Mouse (Mus musculus) kidney, adult 18-20 months (tissue): Measurements from ENCODE around the gene Galnt7.
"Not testable (repeated sequence)": the region's sequence is repeated elsewhere in the genome, so short reads cannot be mapped to it uniquely, and the experiment has no call there.

Source experiments
- DNase-seq: peaks from one replicate; pipeline ENCODE4 v3.0.0; 2021

Gene Galnt7

DNA sequence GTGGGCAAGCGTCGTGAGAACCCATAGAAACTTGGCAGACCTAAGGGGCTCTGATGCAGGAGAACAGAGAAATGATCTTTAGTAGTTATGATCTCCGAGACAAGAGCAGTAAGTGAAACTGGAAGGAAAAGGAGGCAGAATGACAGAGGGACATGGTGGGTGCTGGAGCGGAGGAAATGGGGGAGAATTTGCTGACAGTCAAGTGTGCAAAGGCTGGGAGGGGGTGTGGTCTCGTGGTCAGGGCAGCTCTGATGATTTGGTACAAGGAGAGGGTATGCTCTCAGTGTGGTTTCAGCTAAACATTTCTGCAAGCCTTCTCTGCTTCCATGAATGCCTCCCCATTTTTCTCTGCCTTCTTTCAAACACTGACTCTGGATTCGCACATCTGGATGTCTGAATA is 116.7 kb downstream of the Galnt7 start:
- DNase-seq = no peak

DNA sequence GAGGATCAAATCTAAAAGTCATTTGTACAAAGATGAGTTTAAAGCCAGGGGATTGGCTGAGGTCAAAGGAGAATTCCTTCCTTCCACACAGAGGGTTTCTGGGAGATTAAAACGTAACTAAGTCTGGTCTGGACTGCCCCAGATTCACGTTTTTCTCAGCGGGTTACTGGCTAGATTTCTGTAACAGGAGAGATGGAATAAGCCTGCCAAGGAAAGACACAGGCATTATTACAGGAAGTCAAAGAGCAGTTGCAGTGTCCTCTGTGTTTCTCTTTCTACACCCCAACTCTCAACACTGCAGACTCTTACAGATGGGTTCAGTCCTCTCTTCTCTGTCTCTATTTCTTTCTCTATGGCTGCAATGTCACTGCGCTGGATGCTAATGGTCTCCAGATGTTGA is 118.3 kb downstream of the Galnt7 start:
- DNase-seq = no peak

DNA sequence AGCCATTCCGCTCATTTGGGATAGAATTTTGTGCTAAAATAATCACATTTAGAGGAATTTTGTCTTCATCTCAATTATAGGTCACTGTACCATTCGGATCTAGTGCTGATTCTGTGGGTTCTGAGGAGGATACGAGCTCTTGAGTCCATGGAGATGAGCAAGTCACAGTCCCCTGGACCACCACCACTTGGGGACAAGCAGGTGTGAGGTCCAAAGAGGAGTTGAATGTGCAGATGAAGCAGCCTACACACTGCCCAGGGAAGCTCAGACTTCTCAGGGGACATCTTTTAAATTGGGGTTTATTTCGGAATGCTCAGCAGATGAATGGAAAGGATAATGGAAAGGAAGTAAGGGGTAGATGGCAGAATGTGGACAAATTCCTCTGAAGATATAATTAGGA is 119.7 kb downstream of the Galnt7 start:
- DNase-seq = no peak

DNA sequence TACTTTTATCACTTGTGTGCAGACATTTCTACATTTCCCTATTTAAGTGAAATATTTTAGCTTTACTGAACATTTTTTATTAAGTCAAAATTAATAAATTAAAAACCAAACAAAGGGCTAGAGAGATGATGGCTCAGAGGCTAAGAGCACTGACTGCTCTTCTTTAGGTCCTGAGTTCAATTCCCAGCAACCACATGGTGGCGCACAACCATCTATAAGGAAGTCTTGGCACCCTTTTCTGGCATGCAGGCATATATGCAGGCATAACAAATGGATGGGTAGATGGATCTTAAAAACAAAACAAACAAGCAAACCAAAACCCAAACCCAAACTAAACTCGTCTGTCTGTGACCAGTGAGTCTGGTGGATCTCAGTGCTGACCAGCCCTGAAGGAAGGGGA is 120.6 kb downstream of the Galnt7 start:
- DNase-seq = no peak

DNA sequence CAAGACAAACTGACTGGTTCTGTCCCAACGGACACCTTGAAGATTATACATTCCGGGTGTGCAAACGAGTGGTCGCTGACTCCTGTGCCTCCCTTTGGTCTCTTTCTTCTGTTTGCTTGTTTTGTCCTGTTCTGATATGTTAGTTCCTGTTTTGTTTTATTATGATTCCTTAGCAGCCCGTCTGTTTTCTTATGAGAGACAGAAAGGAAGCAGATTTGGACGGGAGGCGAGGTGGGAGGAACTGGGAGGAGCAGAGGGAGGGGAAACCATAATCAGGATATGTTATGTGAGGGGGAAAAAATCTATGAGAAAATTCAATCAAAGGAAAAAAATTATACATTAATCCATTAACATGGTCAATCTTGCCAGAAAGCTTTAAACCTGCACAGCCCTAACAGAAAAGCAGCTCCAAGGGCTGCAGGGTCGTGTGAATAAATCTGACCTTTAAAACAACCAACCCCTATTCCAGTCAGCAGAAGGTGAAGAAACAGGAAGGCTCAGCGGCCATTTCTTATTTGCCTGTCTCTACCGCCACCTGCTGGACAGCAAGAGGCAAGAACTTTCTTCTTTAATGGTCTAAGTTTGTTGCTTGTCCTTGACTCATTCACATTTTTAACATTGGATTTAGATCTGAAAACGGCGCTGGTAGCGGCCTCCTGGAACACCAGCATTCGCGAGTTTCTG is 122.0 kb downstream of the Galnt7 start:
- peak; percentile 87 for DNase-seq

DNA sequence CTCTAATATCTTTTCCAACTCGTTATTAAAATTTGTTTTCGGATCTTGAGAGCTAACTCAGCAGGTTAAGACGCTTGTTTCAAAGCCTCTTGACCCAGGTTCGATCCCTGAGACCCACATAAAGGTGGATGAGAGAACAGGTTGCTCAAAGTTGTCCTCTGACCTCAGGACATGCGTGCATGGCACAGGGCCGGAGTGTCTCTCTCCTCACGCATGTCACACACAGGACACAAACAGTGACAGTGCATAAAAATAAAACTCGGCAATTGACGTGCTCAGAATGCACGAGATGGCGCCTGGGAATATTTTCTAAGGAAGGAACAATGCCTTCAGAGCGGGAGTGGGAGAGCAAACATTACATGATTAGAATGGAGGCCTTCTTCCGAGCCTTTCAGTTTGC is 122.6 kb downstream of the Galnt7 start:
- DNase-seq = peak; percentile 7

DNA sequence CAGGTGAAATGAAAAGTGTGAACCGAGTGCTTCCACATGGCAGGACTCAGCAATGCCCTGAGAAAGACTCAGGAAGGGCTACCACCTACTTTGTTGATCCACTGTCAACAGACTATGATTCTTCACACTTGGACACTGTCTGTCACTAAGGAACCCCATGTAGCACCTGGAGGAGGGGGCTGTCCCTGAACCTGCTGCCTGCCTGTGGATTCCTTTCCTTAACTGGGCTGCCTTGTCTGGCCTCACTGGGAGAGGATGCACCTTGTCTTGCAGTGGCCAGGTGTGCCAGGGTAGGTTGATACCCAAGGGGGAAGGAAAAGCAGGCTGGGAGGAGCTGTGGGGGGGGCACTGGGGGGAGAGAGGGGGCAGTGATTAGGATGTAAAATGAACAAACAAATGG is 124.8 kb downstream of the Galnt7 start:
- no peak for DNase-seq

DNA sequence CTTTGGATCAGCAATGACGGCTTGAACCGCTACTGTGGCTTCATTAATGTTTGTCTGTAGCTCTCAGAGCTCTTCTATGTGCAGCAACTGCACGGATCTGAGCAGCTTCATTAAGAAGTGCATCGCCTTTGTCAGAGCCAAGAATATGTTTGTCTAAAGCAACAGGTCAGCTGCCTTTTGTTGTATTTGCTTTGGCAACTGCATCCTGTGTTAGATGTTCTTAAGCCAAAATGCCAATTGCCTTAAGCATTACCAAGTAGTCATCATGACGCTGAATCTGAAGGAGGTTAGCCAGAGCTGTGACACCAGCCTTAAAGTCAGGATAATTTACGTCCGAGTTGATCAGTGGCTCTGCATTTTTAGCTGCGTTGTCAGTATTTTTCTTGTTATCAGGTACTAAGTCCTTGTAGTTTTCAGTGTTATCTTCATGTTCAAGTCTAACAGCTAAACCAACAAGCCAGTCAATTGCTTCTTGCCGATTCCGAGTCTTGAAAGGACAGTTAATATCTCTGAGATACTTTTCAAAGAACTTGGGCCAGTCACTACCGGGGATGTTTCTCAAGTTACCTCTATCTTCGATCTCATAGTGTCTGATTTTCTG is 132.5 kb downstream of the Galnt7 start:
- no peak for DNase-seq

DNA sequence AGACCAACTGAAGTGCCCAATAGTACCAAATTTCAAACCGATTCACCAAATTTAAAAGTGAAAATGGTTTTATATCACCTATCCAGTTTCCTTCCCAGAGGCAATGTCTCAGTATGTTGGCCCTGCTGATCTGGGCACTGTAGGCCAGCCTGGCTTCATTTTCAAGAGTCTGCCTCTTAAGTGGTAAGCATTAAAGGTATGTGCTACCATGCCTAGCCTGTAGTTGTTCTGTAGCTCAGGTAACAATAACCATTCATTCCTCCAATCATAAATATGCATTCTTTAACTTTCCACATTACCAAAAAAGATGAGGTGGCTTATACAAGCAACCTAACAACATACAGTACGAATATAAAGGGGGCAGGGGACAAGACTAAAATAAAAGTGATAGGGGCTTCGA is 135.1 kb downstream of the Galnt7 start:
- DNase-seq = no peak

DNA sequence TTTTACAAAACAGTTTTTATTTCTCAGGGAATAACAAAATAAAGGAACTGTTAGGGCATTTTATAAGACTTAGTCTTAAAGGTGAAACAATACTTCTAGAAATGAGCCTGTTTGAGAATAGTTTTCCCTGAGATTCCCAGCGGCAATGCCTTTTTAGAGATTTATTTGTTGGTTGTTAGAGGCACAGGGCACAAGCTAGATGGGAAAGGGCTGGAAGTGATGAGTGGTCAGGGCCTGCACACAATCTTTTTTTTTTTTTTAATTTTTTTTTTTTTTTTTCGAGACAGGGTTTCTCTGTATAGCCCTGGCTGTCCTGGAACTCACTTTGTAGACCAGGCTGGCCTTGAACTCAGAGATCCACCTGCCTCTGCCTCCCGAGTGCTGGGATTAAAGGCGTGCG is 136.1 kb downstream of the Galnt7 start:
- not testable (repeated sequence) for DNase-seq

DNA sequence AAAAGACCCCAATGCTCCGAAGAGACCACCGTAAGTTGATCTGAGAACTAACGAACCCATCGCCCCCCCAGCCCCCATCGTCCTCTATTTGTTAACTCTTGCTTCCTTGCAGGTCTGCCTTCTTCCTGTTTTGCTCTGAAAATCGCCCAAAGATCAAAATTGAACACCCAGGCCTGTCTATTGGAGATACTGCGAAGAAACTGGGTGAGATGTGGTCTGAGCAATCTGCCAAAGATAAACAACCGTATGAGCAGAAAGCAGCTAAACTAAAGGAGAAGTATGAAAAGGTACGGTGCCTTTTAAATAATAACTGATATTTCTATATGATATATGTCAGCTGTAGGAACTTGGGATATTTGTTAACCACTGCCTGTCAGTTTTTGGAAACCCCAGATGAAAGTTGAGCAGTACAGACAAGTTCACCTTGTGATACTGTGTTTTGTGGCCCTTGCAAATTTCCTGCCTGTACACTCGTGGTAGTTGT is 139.6 kb downstream of the Galnt7 start:
- DNase-seq = not testable (repeated sequence)

DNA sequence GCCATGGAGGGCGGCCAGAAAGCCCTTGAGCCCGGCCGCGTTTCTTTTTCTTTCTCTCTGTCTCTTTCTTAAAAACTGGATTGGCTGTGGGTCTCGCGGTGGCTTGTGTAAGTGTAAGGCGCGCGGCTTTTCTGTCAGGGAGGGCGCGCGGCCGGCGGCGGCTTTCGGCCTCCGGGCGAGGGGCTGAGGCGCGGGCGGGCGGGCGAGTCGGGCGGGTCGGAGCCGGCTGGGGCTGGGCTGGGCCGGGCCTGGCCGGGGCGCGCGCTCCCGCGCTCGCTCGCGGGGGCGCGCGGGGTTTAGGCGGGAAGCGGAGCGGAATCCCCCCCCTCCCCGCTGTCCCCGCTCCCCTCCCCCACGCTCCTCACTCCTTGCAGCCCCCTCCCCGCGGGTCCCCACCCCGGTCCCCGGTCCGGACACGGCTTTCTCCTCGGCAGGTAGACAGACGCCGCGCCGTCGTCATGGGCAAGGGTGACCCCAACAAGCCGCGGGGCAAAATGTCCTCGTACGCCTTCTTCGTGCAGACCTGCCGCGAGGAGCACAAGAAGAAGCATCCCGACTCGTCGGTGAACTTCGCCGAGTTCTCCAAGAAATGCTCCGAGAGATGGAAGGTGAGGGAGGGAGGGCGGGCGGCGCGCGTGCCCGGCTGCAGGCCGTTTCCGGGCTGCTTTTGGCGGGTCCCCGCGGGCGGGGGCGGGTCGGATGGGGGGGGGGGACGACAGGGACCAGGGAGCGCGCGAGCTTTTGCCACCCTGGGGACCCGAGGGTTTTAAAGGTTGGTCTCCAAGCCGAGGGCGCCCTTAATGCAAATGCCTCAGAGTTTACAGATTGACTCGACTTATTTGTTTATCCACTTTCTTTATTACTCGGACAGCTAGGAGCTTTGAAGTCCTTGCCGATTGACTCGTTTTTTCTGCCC is 140.4 kb downstream of the Galnt7 start:
- peak; percentile 37 for DNase-seq

DNA sequence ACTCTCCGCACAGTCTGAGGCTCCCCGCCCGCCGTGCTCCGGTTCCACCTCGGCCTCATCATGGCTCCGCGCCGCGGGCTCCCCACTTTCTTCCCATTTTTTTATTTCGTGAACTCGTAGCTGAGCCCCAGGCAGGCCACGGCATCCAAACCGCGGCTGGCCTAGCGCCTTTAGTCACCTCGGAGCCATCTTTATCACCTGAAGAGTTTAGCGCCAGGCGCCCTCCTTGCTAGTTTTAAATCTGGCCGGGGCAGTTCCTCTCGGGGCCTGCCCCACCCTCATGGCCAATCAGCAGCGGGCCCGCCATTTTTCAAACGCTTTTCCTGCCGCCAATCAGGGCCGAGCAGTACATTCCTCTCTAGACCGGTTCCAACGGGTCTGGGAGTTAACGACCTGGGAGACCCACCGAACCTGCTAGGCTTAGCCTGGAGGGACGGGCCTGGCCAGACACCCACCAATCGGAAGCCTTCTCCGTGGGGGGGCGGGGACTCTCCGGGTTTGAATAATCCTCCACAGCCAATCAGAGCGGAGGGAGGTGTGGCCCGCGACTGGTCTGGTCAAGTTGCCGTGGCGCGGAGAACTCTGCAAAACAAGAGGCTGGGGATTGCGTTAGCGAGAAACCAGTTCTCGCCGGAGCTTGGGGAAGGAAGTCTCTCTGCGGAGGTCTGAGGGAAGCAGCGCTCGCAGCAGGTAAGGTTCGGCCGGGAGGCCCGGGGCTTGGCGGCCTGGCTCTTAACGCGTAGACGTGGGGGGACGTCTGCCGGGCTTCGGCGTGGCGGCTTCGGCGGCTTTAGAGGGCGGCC is 141.3 kb downstream of the Galnt7 start, which contains the start of gene Hmgb2:
TSS of gene Hmgb2 (plus strand) at position 592 of the 803 bp plus-strand sequence.
- DNase-seq = peak; percentile 100

DNA sequence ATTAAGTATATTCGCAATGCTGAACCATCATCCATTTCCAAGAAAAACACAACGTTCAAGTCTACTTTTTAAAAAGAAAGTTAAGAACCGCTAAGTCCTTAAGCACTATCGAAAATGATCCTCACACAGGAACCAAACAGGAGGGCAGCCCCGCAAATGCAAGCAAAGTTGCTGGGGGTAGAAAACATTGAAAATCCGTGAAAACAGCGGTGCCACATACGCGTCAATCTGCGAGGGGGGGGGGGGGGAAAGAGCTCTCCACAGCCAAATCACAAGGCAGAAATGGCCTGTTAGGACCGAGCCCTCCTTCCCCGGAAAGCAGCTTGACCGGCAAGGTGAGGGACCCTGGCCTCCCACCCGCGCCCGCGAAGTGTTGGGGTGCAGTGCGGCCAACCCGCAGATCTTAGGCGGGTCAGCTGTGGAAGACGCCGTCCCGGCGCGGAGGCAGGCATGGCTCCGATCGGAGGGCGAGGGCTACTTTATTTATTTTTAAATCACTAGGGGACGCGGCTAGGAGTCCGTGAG is 142.0 kb downstream of the Galnt7 start:
- DNase-seq = no peak

DNA sequence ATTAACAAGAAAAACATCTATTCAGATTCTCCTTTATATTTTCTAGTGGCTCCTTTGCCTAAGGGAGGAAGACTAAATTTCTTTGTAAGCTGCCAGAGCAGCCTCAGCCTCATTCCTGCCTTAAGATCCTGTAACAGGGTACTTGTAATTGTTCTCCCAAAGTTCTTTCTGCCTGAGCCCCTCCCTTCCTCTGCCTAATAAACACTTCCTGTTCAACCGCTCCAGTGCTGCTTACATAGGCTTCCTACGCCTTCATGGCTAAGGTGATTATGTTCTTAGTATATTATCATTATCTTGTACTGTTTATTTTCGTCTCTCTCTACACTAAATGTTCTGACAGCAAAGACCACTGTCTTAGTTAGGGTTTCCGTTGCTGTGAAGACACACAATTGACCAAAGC is 144.2 kb downstream of the Galnt7 start:
- DNase-seq = no peak

DNA sequence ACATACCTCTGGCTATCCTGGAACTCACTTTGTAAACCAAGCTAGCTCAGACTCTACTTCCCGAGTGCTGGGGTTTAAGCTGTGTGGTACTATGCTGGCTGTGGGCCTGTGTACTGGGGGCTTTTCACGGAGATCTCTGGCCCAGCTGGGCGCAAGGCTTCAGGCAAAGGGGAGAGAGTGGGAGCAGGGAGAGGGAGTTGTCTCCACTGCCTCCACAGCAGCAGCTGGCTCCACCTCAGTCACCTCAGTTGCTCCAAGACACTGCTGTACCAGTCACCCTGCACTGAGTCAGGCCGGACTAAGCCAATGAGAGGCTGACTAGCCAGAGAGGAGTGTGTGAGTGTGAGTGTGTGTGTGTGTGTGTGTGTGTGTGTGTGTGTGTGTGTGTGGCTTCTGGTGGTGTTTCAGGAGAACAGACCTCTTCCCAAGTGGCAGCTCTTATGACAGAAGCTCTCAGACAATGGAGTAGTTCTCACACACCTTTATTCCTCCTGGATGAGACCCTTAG is 145.2 kb downstream of the Galnt7 start:
- DNase-seq = no peak

DNA sequence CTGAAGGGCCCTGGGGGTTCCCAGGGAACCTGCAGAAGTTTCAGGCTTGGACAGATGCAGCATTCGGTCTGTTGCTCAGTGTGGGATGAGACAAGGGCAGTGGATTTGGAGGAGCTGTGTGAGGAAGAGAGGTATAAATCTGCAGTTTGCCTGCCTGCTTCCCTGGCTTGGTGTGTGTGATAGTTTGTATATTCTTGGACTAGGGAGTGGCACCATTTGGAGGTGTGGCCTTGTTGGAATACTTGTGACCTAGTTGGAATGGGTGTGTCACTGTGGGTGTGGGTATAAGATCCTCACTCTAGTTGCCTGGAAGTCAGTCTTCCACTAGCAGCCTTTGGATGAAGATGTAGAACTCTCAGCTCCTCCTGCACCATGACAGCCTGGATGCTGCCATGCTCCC is 147.3 kb downstream of the Galnt7 start:
- not testable (repeated sequence) for DNase-seq

DNA sequence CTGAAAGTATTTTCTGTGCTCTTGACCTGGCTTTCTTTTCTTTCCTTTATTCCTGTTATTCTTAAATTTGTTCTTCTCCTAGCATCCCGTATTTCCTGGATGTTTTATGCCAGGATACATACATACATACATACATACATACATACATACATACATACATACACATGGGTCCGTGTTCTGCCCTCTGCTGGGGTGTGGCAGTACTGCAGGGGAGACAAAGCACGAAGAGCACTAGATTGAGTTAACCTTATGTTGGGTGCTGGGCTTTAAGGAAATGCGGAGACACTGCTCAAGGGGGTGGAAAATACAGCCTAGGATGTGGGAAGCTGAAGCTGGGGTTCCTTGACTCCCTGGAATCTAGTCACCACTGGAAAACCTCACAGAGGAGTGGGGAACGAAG is 149.2 kb downstream of the Galnt7 start:
- DNase-seq = peak; percentile 75

DNA sequence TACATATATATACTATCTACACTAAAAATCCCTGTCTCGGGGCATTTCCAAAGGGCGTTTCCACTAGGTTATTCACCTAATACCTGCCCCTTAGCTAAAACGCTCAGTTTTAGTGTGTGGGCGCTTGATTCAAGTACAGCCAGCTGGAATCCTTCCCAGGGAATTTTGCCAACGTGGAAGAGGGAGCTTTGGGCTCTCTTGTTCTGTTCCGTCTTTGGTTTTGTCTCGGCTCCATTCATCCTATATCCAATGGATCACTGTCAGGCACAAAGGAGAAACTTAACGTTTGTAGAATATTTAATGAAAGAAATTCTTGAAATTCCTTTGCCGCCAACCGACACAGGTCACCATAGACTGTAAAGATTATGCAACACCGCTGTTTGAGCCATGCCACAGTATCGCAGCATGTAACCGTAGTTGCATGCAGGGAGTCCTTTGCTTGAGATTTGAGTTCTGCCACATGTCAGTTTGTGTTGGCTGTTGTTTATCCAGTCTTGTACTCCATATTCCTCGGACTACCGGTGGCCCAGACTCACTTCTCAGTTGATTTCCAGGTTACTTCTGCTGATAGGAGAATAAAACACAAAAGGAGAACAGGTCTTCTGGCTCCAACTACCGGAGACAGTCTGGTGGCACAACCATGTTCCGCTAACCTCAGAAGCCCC is 153.9 kb downstream of the Galnt7 start:
- peak; percentile 73 for DNase-seq

DNA sequence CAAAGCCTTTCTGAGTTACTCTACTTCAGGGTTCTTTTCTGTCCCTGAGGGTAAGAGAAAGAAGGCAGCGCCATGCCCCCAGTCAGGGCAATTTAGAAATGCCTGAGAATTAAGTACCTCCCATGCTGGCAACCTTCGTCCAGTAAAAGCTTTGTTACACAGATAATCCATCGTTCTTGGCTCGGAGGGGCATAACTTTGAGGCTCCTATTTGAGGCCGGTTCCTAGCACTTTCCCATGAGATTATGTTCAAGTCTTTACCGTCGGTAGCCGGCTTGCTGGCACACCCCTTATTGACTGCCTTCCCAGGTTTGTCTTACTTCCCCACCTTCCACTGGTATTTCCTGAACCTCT is 154.4 kb downstream of the Galnt7 start:
- no peak for DNase-seq

DNA sequence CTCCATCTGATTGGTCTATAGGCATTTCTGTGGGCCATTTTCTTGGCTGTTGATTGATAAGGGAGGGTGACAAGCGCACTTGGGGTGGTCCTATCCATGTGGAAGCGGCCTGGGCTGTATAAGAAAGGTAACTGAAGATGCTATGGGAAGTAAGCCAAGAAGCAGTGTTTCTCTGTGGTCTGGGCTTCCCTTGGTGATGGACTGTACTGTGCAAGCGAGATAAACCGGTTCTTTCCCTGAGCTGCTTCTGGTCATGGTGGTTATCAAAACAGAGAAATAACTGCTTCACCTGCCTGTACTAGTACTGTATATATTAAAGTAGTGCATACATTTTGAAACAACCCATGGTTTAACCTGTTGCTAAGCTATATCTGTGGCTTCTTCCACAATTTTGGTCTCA is 161.0 kb downstream of the Galnt7 start:
- no peak for DNase-seq

DNA sequence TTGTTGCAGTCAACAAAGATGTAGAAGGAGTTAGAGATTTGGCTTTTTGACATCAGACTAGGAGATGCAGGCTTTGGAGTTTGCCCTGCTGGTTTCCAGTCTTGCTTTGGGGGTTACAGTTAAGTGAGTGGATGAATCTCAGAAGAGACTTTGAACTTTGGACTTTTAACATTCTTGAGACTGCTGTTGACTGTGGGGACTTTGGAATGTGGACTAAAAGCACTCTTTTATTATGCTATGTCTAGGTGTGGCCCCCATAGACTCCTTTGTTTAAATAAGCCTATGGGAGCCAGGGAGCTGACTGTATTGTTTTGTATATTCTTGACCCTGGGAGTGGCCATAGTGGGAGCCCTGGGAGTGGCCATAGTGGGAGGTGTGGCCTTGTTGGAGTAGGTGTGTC is 162.9 kb downstream of the Galnt7 start:
- DNase-seq = peak; percentile 24
